Mouse (Mus musculus) C2C12 (cell line): ENCODE results near the gene Wdr63. TPM values are rescaled to one million over a fixed set of nuclear protein-coding genes. Genes with fewer than 3 reads are reported as not detected.

Source experiments
- H3K27me3 ChIP-seq: one replicate; pipeline ENCODE4 v1.6.1; 2011; ENCODE audit not compliant: control insufficient read depth, insufficient read depth, insufficient read length
- H3K36me3 ChIP-seq: one replicate; pipeline ENCODE4 v1.6.1; 2011; ENCODE audit not compliant: control insufficient read depth, insufficient read depth
- H3K4me3 ChIP-seq: one replicate; pipeline ENCODE4 v1.5.1; 2011; ENCODE audit warnings: mild to moderate bottlenecking, control low read depth; ENCODE audit not compliant: poor library complexity, insufficient read depth, severe bottlenecking
- H3K79me2 ChIP-seq: one replicate; pipeline ENCODE4 v1.6.1; 2011; ENCODE audit not compliant: control insufficient read depth, insufficient read depth
- H3K79me3 ChIP-seq: one replicate; pipeline ENCODE4 v1.6.1; 2011; ENCODE audit warnings: low read depth, control low read depth
- H3ac ChIP-seq: one replicate; pipeline ENCODE3; 2011; ENCODE audit warnings: low read depth; ENCODE audit not compliant: control insufficient read depth, insufficient read length
- CEBPB ChIP-seq: IDR thresholded peaks from one replicate; pipeline ENCODE4 v1.6.1; 2011; ENCODE audit warnings: low read depth, mild to moderate bottlenecking, control low read depth, moderate library complexity
- CTCF ChIP-seq: IDR thresholded peaks from one replicate; pipeline ENCODE4 v1.5.1; 2011; ENCODE audit not compliant: control insufficient read depth, insufficient read depth, insufficient read length
- FOSL1 ChIP-seq: IDR thresholded peaks from one replicate; pipeline ENCODE4 v1.8.0; 2011; ENCODE audit warnings: mild to moderate bottlenecking, low read length; ENCODE audit not compliant: poor library complexity, insufficient read depth, severe bottlenecking
- MAX ChIP-seq: IDR thresholded peaks from one replicate; pipeline ENCODE4 v1.6.1; 2011; ENCODE audit warnings: mild to moderate bottlenecking, control low read depth
- MYOD1 ChIP-seq: IDR thresholded peaks from one replicate; pipeline ENCODE4 v1.6.1; 2011; ENCODE audit warnings: low read depth; ENCODE audit not compliant: control insufficient read depth, insufficient read length
- MYOG ChIP-seq: IDR thresholded peaks from one replicate; pipeline ENCODE4 v1.6.1; 2011; ENCODE audit not compliant: control insufficient read depth, insufficient read length; ENCODE audit errors: extremely low read depth
- USF1 ChIP-seq: IDR thresholded peaks from one replicate; pipeline ENCODE4 v1.6.1; 2011; ENCODE audit warnings: low read depth, mild to moderate bottlenecking, control low read depth, moderate library complexity
- polyA plus RNA-seq: library from polyadenylated mRNA; unstranded; fragments of >200 nt; fragmentation: generic; extraction: Trizol; gene quantifications from one replicate; pipeline ENCODE4 v1.2.1, GENCODE M21; 2012; ENCODE audit warnings: missing spikeins

Gene Wdr63
- polyA plus RNA-seq, 1 experiment, result 0.43 TPM

- Histone ChIP-seq H3K4me3 (no peak overlapping the region), H3K79me3 (no peaks in the 10 kb centered on the region), H3K79me2 (no peaks in the 10 kb centered on the region), H3K36me3 (no peaks in the 10 kb centered on the region), H3ac (no peak overlapping the region), H3K27me3 (no peaks in the 10 kb centered on the region)
- TF ChIP-seq CEBPB, result no peak
- no peak for TF ChIP-seq CTCF
- TF ChIP-seq FOSL1, result no peak
- no peak for TF ChIP-seq MAX
- no peak for TF ChIP-seq MYOG
- no peak for TF ChIP-seq USF1
- no peak for TF ChIP-seq MYOD1
These were observed 44.4 kb upstream of the Wdr63 start for GRCm38 (mm10) chr3:146152348-146152747.

- TF ChIP-seq MYOD1 (no peak), MYOG (no peak), USF1 (no peak), MAX (no peak), CEBPB (no peak)
These were observed 43.8 kb upstream of the Wdr63 start for GRCm38 (mm10) chr3:146151755-146152154.

GRCm38 (mm10) chr3:146151328-146151727, 43.4 kb upstream of the Wdr63 start:
- TF ChIP-seq FOSL1, result no peak
- no peak for TF ChIP-seq CTCF
- H3K79me2 ChIP-seq, result no peaks in the 10 kb centered on the region
- H3K27me3 ChIP-seq, result no peaks in the 10 kb centered on the region
- no peaks in the 10 kb centered on the region for H3K79me3 ChIP-seq
- no peaks in the 10 kb centered on the region for H3K36me3 ChIP-seq
- H3ac ChIP-seq, result no peak overlapping the region
- no peak overlapping the region for H3K4me3 ChIP-seq

More at GRCm38 (mm10) chr3:146151755-146152154, 43.8 kb upstream of the Wdr63 start:
- no peaks in the 10 kb centered on the region for H3K36me3 ChIP-seq
- no peak overlapping the region for H3ac ChIP-seq
- H3K79me2 ChIP-seq, result no peaks in the 10 kb centered on the region
- no peaks in the 10 kb centered on the region for H3K27me3 ChIP-seq
- no peaks in the 10 kb centered on the region for H3K79me3 ChIP-seq
- H3K4me3 ChIP-seq, result no peak overlapping the region

- TF ChIP-seq MAX, result no peak
- TF ChIP-seq MYOG, result no peak
- TF ChIP-seq FOSL1, result no peak
- TF ChIP-seq USF1, result no peak
- no peak for TF ChIP-seq CEBPB
- TF ChIP-seq CTCF, result no peak
- no peak for TF ChIP-seq MYOD1
- H3K4me3 ChIP-seq, result no peak overlapping the region
- no peaks in the 10 kb centered on the region for H3K79me2 ChIP-seq
- H3K79me3 ChIP-seq, result no peaks in the 10 kb centered on the region
- H3K27me3 ChIP-seq, result no peaks in the 10 kb centered on the region
- no peaks in the 10 kb centered on the region for H3K36me3 ChIP-seq
- H3ac ChIP-seq, result no peak overlapping the region
These were observed 42.6 kb upstream of the Wdr63 start for GRCm38 (mm10) chr3:146150560-146150959.

- Histone ChIP-seq H3ac (no peak overlapping the region), H3K36me3 (no peaks in the 10 kb centered on the region), H3K79me2 (no peaks in the 10 kb centered on the region), H3K4me3 (no peak overlapping the region), H3K27me3 (no peaks in the 10 kb centered on the region), H3K79me3 (no peaks in the 10 kb centered on the region)
- TF ChIP-seq MYOG, result no peak
These were observed 42.1 kb upstream of the Wdr63 start for GRCm38 (mm10) chr3:146150058-146150400.

GRCm38 (mm10) chr3:146149156-146150057, 41.5 kb upstream of the Wdr63 start, which contains the start of gene Mcoln2:
Gene Mcoln2 (plus strand): TSS chr3:146149833.
- Histone ChIP-seq H3K79me2 (no peaks in the 10 kb centered on the region), H3K27me3 (no peaks in the 10 kb centered on the region), H3K36me3 (no peaks in the 10 kb centered on the region)

More at GRCm38 (mm10) chr3:146149156-146150057, 41.5 kb upstream of the Wdr63 start, which contains the start of gene Mcoln2:
- TF ChIP-seq MYOG (no peak), MAX (no peak), USF1 (no peak)
- Histone ChIP-seq H3K4me3 (no peak within 1 kb of the TSS), H3K79me3 (no peaks in the 10 kb centered on the region), H3ac (no peak within 1 kb of the TSS)
